Mouse (Mus musculus): Measurements from ENCODE around the gene Prl7a1. TPM values are rescaled to one million over a fixed set of nuclear protein-coding genes. Genes with fewer than 3 reads are reported as not detected.

Gene Prl7a1
- total RNA-seq (2021) = not detected
- long read RNA-seq, experiment 1 = 0 reads
- long read RNA-seq, experiment 2 = 0 reads

DNA sequence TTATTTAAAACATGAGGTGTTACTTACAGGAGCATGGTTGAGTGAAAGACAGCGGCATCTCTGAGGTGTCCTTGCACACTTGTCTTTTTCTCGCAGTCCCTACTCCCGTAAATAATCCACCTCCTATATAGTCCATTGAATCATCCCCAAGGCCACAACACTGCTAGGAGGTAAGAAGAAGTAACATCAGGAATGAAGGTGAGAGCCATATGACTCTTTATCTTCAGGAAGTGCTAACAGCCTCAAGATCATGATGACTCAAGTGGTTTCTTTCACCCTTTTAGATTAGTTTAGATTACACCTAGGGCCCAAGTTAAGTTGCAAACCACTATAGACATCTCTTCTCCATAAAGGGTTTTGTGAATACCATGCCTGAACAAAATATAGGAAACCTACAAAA is at the start of gene Prl7a1:
Prl7a1 (minus strand) TSS at position 101 of the 400 bp plus-strand sequence.
- no peak for DNase-seq (ENCODE audit: low spot score in 2 of 2)

DNA sequence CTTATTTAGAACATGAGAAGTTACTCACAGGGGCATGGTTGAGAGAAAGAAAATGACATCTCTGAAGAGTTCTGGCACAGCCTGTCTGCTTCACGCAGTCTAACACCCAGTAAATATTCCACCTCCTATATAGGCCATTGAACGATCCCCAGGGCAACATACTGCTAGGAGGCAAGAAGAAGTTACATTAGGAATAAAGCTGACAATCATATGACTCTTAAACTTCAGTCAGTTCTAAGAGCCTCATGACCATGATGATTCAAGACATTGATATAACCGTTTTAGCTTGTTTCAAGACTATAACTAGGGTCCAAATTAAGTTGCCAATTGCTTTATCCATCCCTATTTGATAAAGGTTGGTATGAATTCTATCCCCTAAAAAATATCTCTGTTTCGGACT is 25.6 kb upstream of the Prl7a1 start, which contains the start of gene Prl7a2:
Prl7a2 (minus strand) TSS at position 101 of the 400 bp plus-strand sequence.
- DNase-seq (ENCODE audit: low spot score in 2 of 2) = no peak

DNA sequence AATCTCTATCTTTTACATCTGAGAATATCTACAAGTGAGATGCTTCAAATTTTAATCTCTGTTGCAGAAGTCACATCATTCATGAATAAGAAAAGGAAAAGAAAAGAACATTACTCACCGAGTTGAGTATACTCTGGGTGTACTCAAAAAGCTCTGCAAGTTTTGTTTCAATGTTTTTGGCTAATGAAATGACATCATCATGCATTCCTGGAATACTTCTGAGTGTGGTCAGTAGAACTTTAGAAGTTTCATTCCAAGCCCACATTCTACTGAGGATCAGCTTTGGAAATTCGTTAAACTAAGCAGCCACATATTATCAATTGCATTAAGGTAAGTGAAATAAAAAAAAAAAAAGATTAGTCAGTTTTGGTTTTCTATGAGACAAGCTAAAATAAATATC is 18.5 kb upstream of the Prl7a1 start:
- no peak for DNase-seq (ENCODE audit: low spot score in 2 of 2)

DNA sequence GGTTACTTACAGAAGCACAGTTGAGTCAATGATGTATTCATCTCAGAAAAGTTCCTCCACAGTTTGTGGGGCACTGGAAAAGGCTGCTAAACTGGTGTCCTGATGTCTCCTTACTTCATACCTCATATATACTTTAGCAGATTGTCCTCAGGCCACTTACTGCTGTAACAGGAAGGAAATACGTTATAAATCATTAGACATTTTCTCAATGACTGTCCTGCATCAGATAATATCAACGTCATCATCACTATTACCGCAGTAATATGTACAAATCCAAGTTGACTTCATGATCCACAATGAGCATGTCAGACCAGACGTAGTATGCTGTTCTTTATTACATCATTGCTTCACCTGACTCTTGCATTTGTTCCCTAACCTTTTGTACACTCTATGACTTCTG is 31.8 kb downstream of the Prl7a1 start, which contains the start of gene Prl7b1:
Prl7b1 (minus strand) TSS at position 101 of the 400 bp plus-strand sequence.
- no peak for DNase-seq (ENCODE audit: low spot score in 2 of 2)

Other genes starting within 250 kb of the Prl7a1 start
- gene Prl8a6, start 203.8 kb downstream of the Prl7a1 start, total RNA-seq (2021) = not detected
- not detected for gene Prl8a8, start 129.3 kb downstream of the Prl7a1 start, total RNA-seq (2021)
- not detected for gene Prl8a9, start 77.9 kb downstream of the Prl7a1 start, total RNA-seq (2021)
- not detected for gene Prl8a1, start 60.3 kb downstream of the Prl7a1 start, total RNA-seq (2021)
- gene Prl7b1, start 31.9 kb downstream of the Prl7a1 start, total RNA-seq (2021) = not detected
- not detected for gene Prl7a2, start 25.5 kb upstream of the Prl7a1 start, total RNA-seq (2021)
- gene Prl7d1, start 74.2 kb upstream of the Prl7a1 start, total RNA-seq (2021) = not detected
- not detected for gene Prl7c1, start 138.3 kb upstream of the Prl7a1 start, total RNA-seq (2021)
- gene Prl2a1, start 159.2 kb upstream of the Prl7a1 start, total RNA-seq (2021) = not detected
- gene Prl2c1, start 206.8 kb upstream of the Prl7a1 start, total RNA-seq (2021) = not detected

Measured in left cerebral cortex, adult 18-20 months (tissue).